Mouse (Mus musculus): Measurements from ENCODE around the gene Fbxw5.
"Not testable (repeated sequence)": the region's sequence is repeated elsewhere in the genome, so short reads cannot be mapped to it uniquely, and the experiment has no call there.

Gene Fbxw5

GRCm38 (mm10) chr2:25506964-25507363 is 6.4 kb downstream of the Fbxw5 start:
- no peak for DNase-seq (ENCODE audit: inconsistent age in 2 of 2, low spot score in 1 of 2)

DNA sequence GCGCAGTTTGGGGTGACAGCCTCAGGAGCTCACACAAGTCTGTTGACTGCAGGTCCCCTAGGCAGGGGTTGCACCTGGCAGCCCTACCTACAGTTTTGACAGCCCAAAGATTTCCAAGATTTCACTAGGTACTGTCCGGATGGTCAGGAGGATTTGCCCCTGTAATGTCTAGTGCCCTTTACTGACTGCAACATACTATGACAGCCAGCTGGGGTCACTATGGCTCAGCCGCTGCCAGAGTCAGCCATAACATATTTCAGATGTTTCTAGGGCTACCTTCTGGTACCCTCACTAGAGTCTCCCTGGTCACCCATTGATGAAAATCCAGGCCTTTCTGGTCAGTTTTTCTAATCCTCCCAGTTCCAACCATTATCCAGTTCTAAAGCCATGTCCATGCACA is 9.4 kb downstream of the Fbxw5 start:
- peak in 1 of 2 experiments; percentile 52 for DNase-seq (ENCODE audit: inconsistent age in 2 of 2, low spot score in 1 of 2)

- peak; percentile 59 to 74 for DNase-seq (ENCODE audit: inconsistent age in 2 of 2, low spot score in 1 of 2)
These were observed 26.2 kb downstream of the Fbxw5 start for GRCm38 (mm10) chr2:25526510-25527302.

GRCm38 (mm10) chr2:25533707-25534106 is 33.2 kb downstream of the Fbxw5 start:
- DNase-seq (ENCODE audit: inconsistent age in 2 of 2, low spot score in 1 of 2): peak in 1 of 2 experiments; percentile 44

DNA sequence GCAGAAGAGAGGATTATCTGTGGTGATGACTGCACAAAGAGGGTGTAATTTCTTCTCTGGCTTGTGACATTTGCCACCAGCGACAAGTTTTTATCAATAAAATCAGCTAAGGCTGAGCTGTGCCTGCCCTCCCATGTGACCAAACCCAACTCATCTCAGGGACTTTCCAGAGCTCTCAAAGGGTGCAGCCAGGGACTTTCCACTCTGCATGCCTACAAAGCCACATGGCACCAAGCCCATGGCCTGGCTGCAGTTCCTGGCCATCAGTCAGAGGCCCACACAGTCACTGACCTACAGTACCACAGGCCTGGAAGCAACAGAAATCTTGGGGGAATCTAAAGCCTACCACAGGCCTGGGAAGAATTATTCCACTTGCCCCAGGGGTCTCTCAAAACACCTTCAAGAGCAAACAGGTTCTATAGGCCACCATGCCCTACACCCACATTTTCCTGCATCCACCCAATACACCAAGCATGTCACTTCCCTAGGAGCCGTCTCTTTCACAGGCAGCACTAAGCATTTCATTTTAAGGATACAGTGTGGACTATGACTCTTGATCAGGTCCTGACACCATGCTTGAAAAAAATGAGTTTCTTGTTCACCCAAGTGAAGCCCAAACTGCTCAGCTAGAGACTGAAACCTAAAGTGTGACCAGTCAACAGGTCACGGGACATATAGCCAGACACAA is 33.8 kb downstream of the Fbxw5 start:
- peak; percentile 94 to 96 for DNase-seq (ENCODE audit: inconsistent age in 2 of 2, low spot score in 1 of 2)

DNA sequence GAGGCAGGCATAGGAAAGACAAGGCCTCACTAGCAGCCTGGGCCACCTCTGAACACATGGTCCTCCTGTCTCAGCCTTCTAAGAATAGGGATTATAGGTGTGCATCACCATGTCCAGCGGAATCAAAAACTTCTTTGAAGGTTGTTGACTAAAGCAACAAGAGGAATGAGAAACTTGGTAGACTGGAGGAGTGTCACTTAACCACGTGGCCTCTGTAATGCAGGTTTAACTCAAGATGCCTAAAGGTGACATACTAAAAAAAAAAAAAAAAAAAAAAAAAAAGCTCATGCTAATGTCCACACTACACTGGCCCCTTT is 34.3 kb downstream of the Fbxw5 start:
- no peak for DNase-seq (ENCODE audit: inconsistent age in 2 of 2, low spot score in 1 of 2)

GRCm38 (mm10) chr2:25536531-25536930 is 36.0 kb downstream of the Fbxw5 start:
- DNase-seq (ENCODE audit: inconsistent age in 2 of 2, low spot score in 1 of 2): peak; percentile 88 to 92

- DNase-seq (ENCODE audit: inconsistent age in 2 of 2, low spot score in 1 of 2): peak; percentile 60 to 88
These were observed 40.0 kb downstream of the Fbxw5 start for GRCm38 (mm10) chr2:25540541-25540948.

GRCm38 (mm10) chr2:25541644-25542367 is 41.3 kb downstream of the Fbxw5 start:
- peak in 1 of 2 experiments; percentile 53 for DNase-seq (ENCODE audit: inconsistent age in 2 of 2, low spot score in 1 of 2)

DNA sequence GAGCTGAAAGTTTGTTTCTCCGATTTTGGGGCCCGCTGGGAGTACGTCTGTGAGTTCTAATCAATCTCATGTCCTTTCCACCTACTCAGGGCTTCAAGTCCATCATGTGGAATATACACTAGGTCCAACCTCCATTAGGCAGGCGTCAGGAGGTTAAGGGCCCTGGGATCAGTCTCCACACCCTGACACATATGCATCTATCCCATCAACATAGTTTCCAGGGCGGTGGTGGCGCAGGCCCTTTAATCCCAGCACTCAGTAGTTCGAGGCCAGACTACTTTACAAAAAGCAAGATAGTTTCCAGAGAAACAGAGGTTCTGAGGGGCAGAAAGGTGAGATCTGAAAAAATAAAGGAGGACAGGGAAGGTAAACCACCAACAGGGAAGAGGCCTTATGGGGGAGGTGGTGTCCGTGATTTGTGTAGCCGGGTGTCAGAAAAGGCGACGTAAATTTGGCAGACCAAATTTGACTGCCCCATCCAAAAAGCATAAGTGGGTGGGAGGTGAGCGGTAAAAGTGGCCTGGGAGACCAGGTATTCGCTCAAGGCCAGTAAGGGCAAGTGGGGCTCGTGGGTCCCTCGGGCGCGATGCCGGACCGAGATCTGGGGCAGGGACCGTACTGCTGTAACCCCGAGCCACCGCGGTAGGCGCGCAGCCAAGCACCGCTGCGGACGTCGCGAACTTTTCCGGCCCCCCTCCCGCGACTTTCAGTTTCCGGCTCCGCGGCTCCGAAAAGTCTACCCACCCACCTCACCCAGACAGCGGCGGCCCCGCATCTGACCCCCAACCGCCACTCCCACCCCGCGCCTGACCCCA is 45.7 kb downstream of the Fbxw5 start:
- no peak for DNase-seq (ENCODE audit: inconsistent age in 2 of 2, low spot score in 1 of 2)

GRCm38 (mm10) chr2:25546811-25547491 is 46.4 kb downstream of the Fbxw5 start, which contains the start of gene Traf2:
Gene Traf2 (minus strand): TSS chr2:25546940.
- peak; percentile 99 for DNase-seq (ENCODE audit: inconsistent age in 2 of 2, low spot score in 1 of 2)

GRCm38 (mm10) chr2:25549021-25549991 is 48.8 kb downstream of the Fbxw5 start:
- DNase-seq (ENCODE audit: inconsistent age in 2 of 2, low spot score in 1 of 2): no peak

- peak; percentile 70 to 88 for DNase-seq (ENCODE audit: inconsistent age in 2 of 2, low spot score in 1 of 2)
These were observed 50.6 kb downstream of the Fbxw5 start for GRCm38 (mm10) chr2:25551186-25551585.

DNA sequence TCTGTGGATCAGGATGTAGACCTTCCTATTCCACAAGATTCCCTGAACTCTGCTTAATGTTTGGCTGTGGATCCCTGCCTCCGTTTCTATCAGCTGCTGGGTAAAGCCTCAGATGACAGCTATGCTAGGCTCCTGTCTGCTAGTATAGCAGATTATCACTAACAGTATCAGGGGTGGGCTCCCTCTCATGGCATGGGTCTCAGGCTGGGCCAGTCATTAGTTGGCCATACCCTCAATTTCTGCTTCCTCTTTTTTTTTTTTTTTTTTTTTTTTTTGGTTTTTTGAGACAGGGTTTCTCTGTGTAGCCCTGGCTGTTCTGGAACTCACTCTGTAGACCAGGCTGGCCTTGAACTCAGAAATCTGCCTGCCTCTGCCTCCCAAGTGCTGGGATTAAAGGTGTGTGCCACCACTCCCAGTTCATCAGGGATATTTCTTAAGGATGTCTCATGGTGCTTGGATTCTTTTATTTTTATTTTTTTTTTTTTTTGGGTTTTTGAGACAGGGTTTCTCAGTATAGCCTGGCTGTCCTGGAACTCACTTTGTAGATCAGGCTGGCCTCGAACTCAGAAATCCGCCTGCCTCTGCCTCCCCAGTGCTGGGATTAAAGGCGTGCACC is 52.7 kb downstream of the Fbxw5 start:
- not testable (repeated sequence) for DNase-seq (ENCODE audit: inconsistent age in 2 of 2, low spot score in 1 of 2)

All from adrenal gland, adult (tissue).